In the genomic region with DNA sequence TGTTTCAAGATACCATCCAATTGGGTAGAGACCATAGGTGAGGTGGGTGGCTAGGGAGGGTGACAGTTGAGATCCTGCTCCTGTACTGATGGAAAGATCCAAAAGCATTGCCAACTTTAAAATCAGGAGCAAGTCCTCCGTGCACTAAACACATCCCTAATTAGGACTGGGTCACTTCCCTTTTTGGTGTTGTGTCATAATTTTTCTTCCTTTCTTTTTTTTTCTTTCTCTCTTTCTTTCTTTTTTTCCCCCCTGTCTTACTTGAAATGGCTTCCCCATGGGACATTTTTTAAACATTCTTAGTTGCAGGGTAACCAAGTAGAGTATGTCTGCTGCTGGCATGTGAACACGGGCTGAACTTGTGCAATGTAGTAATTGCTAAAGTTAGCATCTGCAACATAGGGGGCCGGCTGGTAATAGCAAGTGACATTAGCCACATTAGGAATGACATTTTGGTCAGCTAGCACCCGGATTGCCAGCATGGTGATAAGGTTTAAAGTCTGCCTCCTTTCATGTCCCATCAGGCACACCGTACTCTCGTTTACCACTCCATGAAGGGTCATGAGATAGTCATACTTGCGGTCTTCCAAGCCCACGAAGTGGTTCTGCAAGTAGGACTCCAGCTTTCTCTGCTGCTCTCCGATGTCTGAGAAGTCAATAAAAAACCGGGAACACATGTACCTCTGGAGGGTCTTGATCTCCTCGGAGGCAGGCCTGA, we compare ENCODE assay signal across 12 mouse cellular contexts. TPM values are rescaled to one million over a fixed set of nuclear protein-coding genes. Genes with fewer than 3 reads are reported as not detected.
DNase-seq lines count a peak whose midpoint lies in the region; ATAC-seq and TF ChIP-seq lines count a peak whose summit lies in the region.
"Had no signal": no experiment of that assay in that cellular context is flagged by ENCODE, and none has a peak within 500 bp of the region (broad histone marks: within the 10 kb centered on the region; RNA-seq: fewer than 3 reads in every experiment).

No protein-coding gene starts in this region.

- peaks cover 3 to 18% of the 10 kb centered on the region in 2 experiments for H3K4me1 ChIP-seq in MEL (ENCODE audit: control insufficient read depth in 1 of 2, insufficient read depth in 2 of 2, low read length in 2 of 2)
- peaks cover 19% of the 10 kb centered on the region for H3K4me1 ChIP-seq in heart, embryonic 15.5 days (replicated peaks)
- H3K4me1 ChIP-seq in liver, embryonic 14.5 days (replicated peaks; ENCODE audit: control insufficient read depth in 2 of 2, insufficient read depth in 2 of 2, low read length in 1 of 2) = peaks cover 0 to 4% of the 10 kb centered on the region in 2 experiments; a peak in 2 of 4 replicates

- no peaks in the 10 kb centered on the region for H3K9me3 ChIP-seq in MEL (replicated peaks; ENCODE audit: insufficient read depth, low read length)
- H3K9me3 ChIP-seq in heart, embryonic 15.5 days (replicated peaks) = no peaks in the 10 kb centered on the region
- no peaks in the 10 kb centered on the region for H3K9me3 ChIP-seq in liver, embryonic 14.5 days (ENCODE audit: control insufficient read depth, low read length)

- ATAC-seq in heart, embryonic 15.5 days (replicated peaks; ENCODE audit: insufficient number of reproducible peaks, insufficient read depth, low FRiP score, low read depth) = no peak
- no peak for ATAC-seq in liver, embryonic 14.5 days (ENCODE audit: insufficient read depth)

- WGBS in heart, embryonic 15.5 days = 34% methylated on average over 11 of the region's 11 CpGs
- 50% methylated on average over 11 of the region's 11 CpGs for WGBS in liver, embryonic 14.5 days (ENCODE audit: insufficient replicate concordance)

- TF ChIP-seq CTCF in MEL (IDR thresholded peaks at IDR 0.05 in 2 of 3, conservative IDR thresholded peaks at IDR 0.05 in 1 of 3; ENCODE audit: control insufficient read depth in 1 of 3, insufficient read depth in 1 of 3, low read depth in 2 of 3, low read length in 3 of 3, poor library complexity in 1 of 3, severe bottlenecking in 1 of 3) = no peak
- TF ChIP-seq CTCF in liver, embryonic 14.5 days (IDR thresholded peaks at IDR 0.05; ENCODE audit: low read depth) = no peak

- H3K79me2 ChIP-seq in MEL (ENCODE audit: control insufficient read depth, insufficient read depth, low read length, poor library complexity) = peaks cover 33% of the 10 kb centered on the region

- H3K27me3 ChIP-seq in MEL (ENCODE audit: control insufficient read depth in 1 of 2, insufficient read depth in 2 of 2, low read length in 2 of 2) = no peaks in the 10 kb centered on the region
- H3K27me3 ChIP-seq in heart, embryonic 15.5 days = no peaks in the 10 kb centered on the region; the same call in 1 of the 2 replicates
- no peaks in the 10 kb centered on the region; the same call in 1 of the 2 replicates for H3K27me3 ChIP-seq in liver, embryonic 14.5 days (ENCODE audit: control insufficient read depth, insufficient read depth, low read length)

- TF ChIP-seq EP300 in MEL (IDR thresholded peaks at IDR 0.05; ENCODE audit: low read depth in 1 of 2, low read length in 2 of 2) = 0 out of 4 replicates have a peak, but pooled peaks of 1 of the 2 experiments have one; percentile 13
- TF ChIP-seq EP300 in liver, embryonic 14.5 days (IDR thresholded peaks at IDR 0.05; ENCODE audit: low read depth) = no peak

- H3K4me3 ChIP-seq in MEL (ENCODE audit: control insufficient read depth in 1 of 2, insufficient read depth in 1 of 2, low read depth in 2 of 2, low read length in 2 of 2) = peak overlapping the region; percentile 77 to 88
- H3K4me3 ChIP-seq in heart, embryonic 15.5 days = peak overlapping the region; percentile 93
- peak overlapping the region; percentile 51 to 65 for H3K4me3 ChIP-seq in liver, embryonic 14.5 days (ENCODE audit: insufficient read depth in 1 of 2, low read depth in 2 of 2, low read length in 2 of 2)

- H3K9ac ChIP-seq in MEL (ENCODE audit: control insufficient read depth, low read depth, low read length, poor library complexity, severe bottlenecking) = peak overlapping the region; percentile 58
- peak overlapping the region; percentile 86; the same call in 1 of the 2 replicates for H3K9ac ChIP-seq in heart, embryonic 15.5 days
- H3K9ac ChIP-seq in liver, embryonic 14.5 days (replicated peaks) = no peak overlapping the region

- peak overlapping the region; percentile 59 for H3K27ac ChIP-seq in MEL (ENCODE audit: control insufficient read depth, low read depth, low read length)
- peak overlapping the region; percentile 96 for H3K27ac ChIP-seq in heart, embryonic 15.5 days
- H3K27ac ChIP-seq in liver, embryonic 14.5 days = no peak overlapping the region

- peak overlapping the region; percentile 84 for H3K4me2 ChIP-seq in heart, embryonic 15.5 days
- peak overlapping the region; percentile 74 for H3K4me2 ChIP-seq in liver, embryonic 14.5 days (ENCODE audit: low read depth)

- TF ChIP-seq RAD21 in MEL (IDR thresholded peaks at IDR 0.05; ENCODE audit: low read depth, low read length) = no peak

- intact Hi-C loops in heart, postnatal 25 days (cut with DNase I) = loop anchor here (5.0 kb wide), 1 partner anchor 192 kb away; no protein-coding TSS in a partner anchor
- intact Hi-C loops in left cerebral cortex, postnatal 14 days (cut with DNase I) = loop anchor here (10.0 kb wide), 2 partner anchors 980 to 1300 kb away; no protein-coding TSS in a partner anchor

- no peak for TF ChIP-seq POLR2A in MEL (IDR thresholded peaks at IDR 0.05; ENCODE audit: control insufficient read depth in 1 of 2, insufficient read depth in 1 of 2, low read depth in 1 of 2, low read length in 2 of 2, poor library complexity in 1 of 2)

- peaks cover 10 to 22% of the 10 kb centered on the region in 2 experiments; a peak in 3 of 4 replicates for H3K36me3 ChIP-seq in MEL (ENCODE audit: control insufficient read depth in 1 of 2, insufficient read depth in 2 of 2, low read length in 2 of 2)
- H3K36me3 ChIP-seq in heart, embryonic 15.5 days = no peaks in the 10 kb centered on the region
- no peaks in the 10 kb centered on the region; the same call in 1 of the 2 replicates for H3K36me3 ChIP-seq in liver, embryonic 14.5 days (replicated peaks; ENCODE audit: control insufficient read depth, insufficient read depth, low read depth)

- DNase-seq in heart, adult 11 months = peak; percentile 94
- no peak for DNase-seq in heart, postnatal 25 days (ENCODE audit: low spot score)
- peak; percentile 32 for DNase-seq in MEL (ENCODE audit: low read depth, low spot score)
- no peak for DNase-seq in liver, embryonic 14.5 days (ENCODE audit: low read depth in 3 of 3, low spot score in 3 of 3)
- no peak for DNase-seq in left cerebral cortex, postnatal 14 days (ENCODE audit: low spot score in 2 of 2)
- no peak for DNase-seq in left cerebral cortex, adult 11 months (ENCODE audit: low spot score)
- no peak for DNase-seq in layer of hippocampus, adult 9-10 months (ENCODE audit: low spot score)

TF ChIP-seq in MEL, 35 proteins besides CTCF, POLR2A, EP300 and RAD21:
- TF ChIP-seq SIN3A (IDR thresholded peaks at IDR 0.05; ENCODE audit: low read length) (0 out of 2 replicates have a peak, but pooled peaks have one; percentile 16), ZNF384 (IDR thresholded peaks at IDR 0.05; ENCODE audit: low read depth, low read length) (peak; percentile 73), CHD2 (IDR thresholded peaks at IDR 0.05; ENCODE audit: low read length) (no peak), ZC3H11A (IDR thresholded peaks at IDR 0.05; ENCODE audit: low read depth, low read length) (no peak)

RNA-seq across cellular contexts. Expression of a gene that starts 2.8 kb away (rescaled TPM):
- total RNA-seq in heart, postnatal 25 days (2021) = 1 to 10 TPM; 7.8 to 8.4 TPM
- total RNA-seq in MEL (2012; rRNA removed) = 7.0 and 9.5 TPM in 2 replicates
- 10 to 100 TPM in 1 of 2 experiments, not detected in 1; 15.2 TPM for polyA plus RNA-seq in MEL (2012; ENCODE audit: insufficient read depth in 1 of 2, insufficient read length in 2 of 2, low read depth in 1 of 2, low replicate concordance in 2 of 2, missing spikeins in 1 of 2)
- polyA plus RNA-seq in heart, embryonic 15.5 days (2015; fragmentation: Nextera tagmentation; extraction: Ambion mirVana) = 11.6 and 12.4 TPM in 2 replicates
- 3.6 and 5.0 TPM in 2 replicates for polyA plus RNA-seq in liver, embryonic 14.5 days (2012; rRNA removed)
- 8.1 and 10.5 TPM in 2 replicates for polyA plus RNA-seq in liver, embryonic 14.5 days (2014; fragmentation: Nextera tagmentation; extraction: Ambion mirVana)
- 1 to 10 TPM; 2.2 to 3.1 TPM for total RNA-seq in left cerebral cortex, postnatal 14 days (2021)

RNA-seq across cellular contexts. Expression of a gene that starts 11.7 kb away (rescaled TPM):
- total RNA-seq in heart, postnatal 25 days (2021) = not detected
- not detected in 2 replicates for total RNA-seq in MEL (2012; rRNA removed)
- not detected for polyA plus RNA-seq in MEL (2012; ENCODE audit: insufficient read depth in 1 of 2, insufficient read length in 2 of 2, low read depth in 1 of 2, low replicate concordance in 2 of 2, missing spikeins in 1 of 2)
- not detected in 2 replicates for polyA plus RNA-seq in heart, embryonic 15.5 days (2015; fragmentation: Nextera tagmentation; extraction: Ambion mirVana)
- polyA plus RNA-seq in liver, embryonic 14.5 days (2012; rRNA removed) = not detected in 2 replicates
- not detected in 2 replicates for polyA plus RNA-seq in liver, embryonic 14.5 days (2014; fragmentation: Nextera tagmentation; extraction: Ambion mirVana)
- total RNA-seq in left cerebral cortex, postnatal 14 days (2021) = not detected
- total RNA-seq: hematopoietic stem cell, adult 5-6 weeks; megakaryocyte progenitor cell, adult 5-6 weeks had no signal
- polyA plus RNA-seq: C2C12; cortical plate, adult 2 months had no signal

Comparison
In these comparisons a context has a peak if more than half of its experiments do, and no peak if none do; other contexts are left out.
1. DNase-seq: peak in heart, adult 11 months (single experiment) and MEL (single experiment); none in heart, postnatal 25 days (single experiment), liver, embryonic 14.5 days (0 of 3), left cerebral cortex, postnatal 14 days (0 of 2), left cerebral cortex, adult 11 months (single experiment) and layer of hippocampus, adult 9-10 months (single experiment).
2. Peak in every context shown above with its lines, with median percentiles within 50 percentile points of each other: H3K4me3 ChIP-seq.